Mouse (Mus musculus) hindbrain, postnatal 0 days (tissue): ENCODE measurements at regions not wholly inside any gene's neighbourhood (a gene's known extent, or its start where the extent isn't known, plus 50 kb on each side); places are given as distances from the start of the nearest gene placed in this dataset.

Experiments
- ATAC-seq: fragments of 200-750 bp; cut with Nextera tagmentation; 2 replicates; pipeline ENCODE4 v1.8.0; 2017; ENCODE audit warnings: mild to moderate bottlenecking, moderate TSS enrichment, moderate library complexity
- DNase-seq: peaks from one replicate; pipeline ENCODE4 v3.0.0-alpha.2; 2015; ENCODE audit warnings: low spot score
- H3K27ac ChIP-seq: fragments of 300-500 bp; sonication (generic); 2 replicates; pipeline ENCODE4 v1.5.1; 2014; ENCODE audit warnings: mild to moderate bottlenecking
- H3K27me3 ChIP-seq: fragments of 300-500 bp; sonication (generic); 2 replicates; pipeline ENCODE4 v1.6.1; 2014; ENCODE audit warnings: low read length, mixed read lengths; ENCODE audit not compliant: insufficient read depth
- H3K36me3 ChIP-seq: fragments of 300-500 bp; sonication (generic); 2 replicates; pipeline ENCODE4 v1.6.1; 2014; ENCODE audit warnings: low read length, mixed read lengths; ENCODE audit not compliant: insufficient read depth
- H3K4me1 ChIP-seq: fragments of 300-500 bp; sonication (generic); 2 replicates; pipeline ENCODE4 v1.6.1; 2014; ENCODE audit warnings: antibody characterized with exemption, low read length, mixed read lengths; ENCODE audit not compliant: insufficient read depth
- H3K4me2 ChIP-seq: fragments of 300-500 bp; sonication (generic); 2 replicates; pipeline ENCODE4 v1.6.1; 2014; ENCODE audit warnings: low read depth, mild to moderate bottlenecking, low read length, moderate library complexity, mixed read lengths
- H3K4me3 ChIP-seq: fragments of 300-500 bp; sonication (generic); 2 replicates; pipeline ENCODE4 v1.5.1; 2014; ENCODE audit warnings: low read length
- H3K9ac ChIP-seq: fragments of 300-500 bp; sonication (generic); replicated peaks from 2 replicates; pipeline ENCODE4 v1.6.1; 2014; ENCODE audit warnings: mild to moderate bottlenecking, low read length, moderate library complexity, mixed read lengths
- H3K9me3 ChIP-seq: fragments of 300-500 bp; sonication (generic); 2 replicates; pipeline ENCODE4 v1.6.1; 2016; ENCODE audit warnings: low read length, mixed read lengths
- CTCF ChIP-seq: IDR thresholded peaks from 2 replicates; pipeline ENCODE4 v1.5.1; 2016; ENCODE audit warnings: antibody characterized with exemption, control low read depth, low read depth
- WGBS: fragments of 180-500 bp; shearing (Covaris S2); extraction: QIAGEN DNeasy Blood & Tissue Kit; methylation state at CpG from one replicate; pipeline ENCODE4 v1.1.7; 2014; 5-methylcytosine and 5-hydroxymethylcytosine counted together

GRCm38 (mm10) chr3:21850977-21851376 lies 225.5 kb upstream of the Tbl1xr1 start:
- 95% methylated on average over 2 of the region's 2 CpGs for WGBS
- H3K9me3 ChIP-seq: no peaks in the 10 kb centered on the region
- H3K36me3 ChIP-seq: no peaks in the 10 kb centered on the region
- no peaks in the 10 kb centered on the region for H3K4me1 ChIP-seq
- DNase-seq: no peak
- no peak overlapping the region for H3K4me3 ChIP-seq
- TF ChIP-seq CTCF: no peak
- no peak overlapping the region for H3K4me2 ChIP-seq
- no peak overlapping the region for H3K27ac ChIP-seq
- no peak for ATAC-seq
- H3K9ac ChIP-seq: no peak overlapping the region
- no peaks in the 10 kb centered on the region for H3K27me3 ChIP-seq

DNA sequence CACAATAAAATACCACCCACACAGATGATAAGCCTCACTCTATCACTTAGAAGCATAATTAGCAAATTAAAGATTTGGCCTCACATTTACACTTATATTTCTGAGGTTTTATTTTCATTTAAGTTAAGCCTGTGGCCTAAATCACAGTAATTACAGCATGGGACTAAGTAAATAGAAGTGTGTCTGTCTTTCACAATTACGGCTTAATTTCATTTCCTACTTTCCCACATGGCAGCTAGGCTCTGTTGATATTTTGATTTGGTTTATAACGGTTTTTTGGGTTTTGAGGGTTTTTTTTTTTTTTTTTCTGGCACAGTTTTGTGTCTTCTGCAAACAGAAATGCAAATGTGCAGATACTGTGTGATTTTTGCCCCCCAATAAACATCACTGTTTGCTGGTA lies 222.1 kb upstream of the Tbl1xr1 start:
- no peak for TF ChIP-seq CTCF
- no peak for ATAC-seq
- WGBS: 75% methylated on average over 2 of the region's 2 CpGs

DNA sequence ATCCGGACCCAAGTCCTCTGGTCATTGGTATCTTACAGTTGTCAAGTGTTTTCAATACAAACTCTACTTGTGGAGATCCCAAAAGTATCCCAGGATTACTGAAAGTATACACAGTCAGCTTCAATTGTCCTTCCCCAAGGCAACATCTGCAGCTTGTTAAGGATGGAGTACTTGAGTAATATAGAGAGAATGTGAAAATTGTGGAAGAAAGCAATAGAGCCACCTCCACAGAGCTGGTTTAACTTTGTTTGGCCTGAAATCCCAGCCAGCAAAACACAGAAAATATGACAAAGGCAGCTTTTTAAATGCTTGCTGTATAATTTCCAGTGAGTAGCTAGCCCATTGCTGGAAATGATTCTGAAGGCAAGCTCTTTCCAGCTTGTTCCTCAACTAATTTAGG lies 217.0 kb upstream of the Tbl1xr1 start:
- H3K4me2 ChIP-seq: no peak overlapping the region
- no peaks in the 10 kb centered on the region for H3K36me3 ChIP-seq
- H3K9ac ChIP-seq: no peak overlapping the region
- no peaks in the 10 kb centered on the region for H3K27me3 ChIP-seq
- DNase-seq (no peak), ATAC-seq (no peak)
- H3K4me1 ChIP-seq: no peaks in the 10 kb centered on the region
- no peak for TF ChIP-seq CTCF
- H3K4me3 ChIP-seq: no peak overlapping the region
- H3K9me3 ChIP-seq: peaks cover 4% of the 10 kb centered on the region; the same call in 1 of the 2 replicates
- 97% methylated on average over 1 of the region's 1 CpGs for WGBS
- H3K27ac ChIP-seq: no peak overlapping the region

More for the DNA sequence above, 222.1 kb upstream of the Tbl1xr1 start:
- Histone ChIP-seq H3K36me3 (no peaks in the 10 kb centered on the region), H3K4me3 (no peak overlapping the region), H3K4me2 (no peak overlapping the region), H3K27ac (no peak overlapping the region), H3K9ac (no peak overlapping the region), H3K27me3 (no peaks in the 10 kb centered on the region), H3K4me1 (no peaks in the 10 kb centered on the region), H3K9me3 (no peaks in the 10 kb centered on the region)
- DNase-seq: no peak

- DNase-seq (no peak), ATAC-seq (no peak)
- H3K9me3 ChIP-seq: peaks cover 4% of the 10 kb centered on the region; the same call in 1 of the 2 replicates
- WGBS: 62% methylated on average over 4 of the region's 4 CpGs
- no peak overlapping the region for H3K4me3 ChIP-seq
- H3K36me3 ChIP-seq: no peaks in the 10 kb centered on the region
- H3K27me3 ChIP-seq: no peaks in the 10 kb centered on the region
- H3K4me1 ChIP-seq: no peaks in the 10 kb centered on the region
- no peak overlapping the region for H3K4me2 ChIP-seq
- H3K9ac ChIP-seq: no peak overlapping the region
- H3K27ac ChIP-seq: no peak overlapping the region
- TF ChIP-seq CTCF: no peak
Observed at GRCm38 (mm10) chr3:21860915-21861635, 215.4 kb upstream of the Tbl1xr1 start.

DNA sequence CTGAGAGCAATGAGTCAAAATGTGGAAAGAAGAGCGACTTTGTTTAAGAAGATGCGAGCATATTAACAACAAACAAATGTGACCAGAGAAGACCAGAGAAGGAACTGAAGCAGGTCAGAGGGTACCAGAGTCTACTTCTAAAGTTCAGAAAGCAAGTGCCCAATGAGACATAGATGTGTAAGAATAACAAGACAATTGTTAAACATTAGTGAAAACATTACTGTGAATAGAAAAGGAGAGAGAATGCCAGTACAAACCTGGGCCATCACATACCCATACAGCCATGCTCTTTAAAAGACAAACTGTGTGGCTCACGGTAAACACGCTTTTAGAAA lies 214.8 kb upstream of the Tbl1xr1 start:
- Histone ChIP-seq H3K4me3 (no peak overlapping the region), H3K27me3 (no peaks in the 10 kb centered on the region), H3K9me3 (peaks cover 4% of the 10 kb centered on the region; the same call in 1 of the 2 replicates), H3K27ac (no peak overlapping the region), H3K36me3 (no peaks in the 10 kb centered on the region), H3K4me2 (no peak overlapping the region), H3K9ac (no peak overlapping the region), H3K4me1 (no peaks in the 10 kb centered on the region)
- no peak for DNase-seq
- 90% methylated on average over 4 of the region's 4 CpGs for WGBS
- ATAC-seq: no peak
- TF ChIP-seq CTCF: no peak

DNA sequence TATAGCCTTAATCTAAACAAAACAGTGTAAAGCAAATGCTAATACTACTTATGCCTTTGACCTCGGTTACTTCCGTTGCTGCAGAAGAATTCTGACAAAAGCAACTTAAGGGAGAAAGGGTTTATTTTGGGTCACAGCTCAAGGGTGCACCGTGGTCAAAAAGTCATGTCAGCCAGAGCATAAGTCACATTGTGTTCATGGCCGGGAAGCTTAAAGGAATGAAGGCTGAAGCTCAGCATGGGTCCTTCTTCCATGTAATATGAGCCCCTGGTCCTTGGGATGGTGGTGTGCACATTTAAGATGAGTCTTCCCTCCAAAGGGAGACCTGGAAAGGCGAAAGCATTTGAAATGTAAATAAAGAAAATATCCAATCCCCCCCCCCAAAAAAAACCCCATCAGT lies 212.1 kb upstream of the Tbl1xr1 start:
- Histone ChIP-seq H3K9me3 (peaks cover 4% of the 10 kb centered on the region; the same call in 1 of the 2 replicates), H3K4me2 (no peak overlapping the region), H3K4me3 (no peak overlapping the region), H3K27ac (no peak overlapping the region), H3K4me1 (no peaks in the 10 kb centered on the region), H3K36me3 (no peaks in the 10 kb centered on the region), H3K9ac (no peak overlapping the region), H3K27me3 (no peaks in the 10 kb centered on the region)
- no peak for DNase-seq
- no peak for TF ChIP-seq CTCF
- no peak for ATAC-seq
- 47% methylated on average over 5 of the region's 5 CpGs for WGBS

DNA sequence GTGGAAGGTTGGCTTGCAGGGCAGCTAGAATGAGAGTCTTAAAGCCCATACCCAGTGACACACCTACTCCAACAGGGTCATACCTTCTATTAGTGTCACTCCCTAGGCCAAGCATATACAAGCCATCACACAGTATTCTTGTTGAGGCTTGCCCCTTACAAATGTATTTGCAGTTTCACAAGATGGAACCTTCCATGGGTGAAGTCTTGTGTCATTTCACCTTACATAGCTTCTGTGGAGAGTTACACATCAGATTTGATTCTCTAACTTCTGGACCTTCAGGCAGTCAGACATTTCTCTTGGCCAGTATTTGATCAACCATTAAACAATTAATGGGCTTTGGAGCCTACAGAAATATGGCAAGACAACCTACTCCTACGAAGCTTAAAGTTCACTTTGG lies 210.6 kb upstream of the Tbl1xr1 start:
- Histone ChIP-seq H3K9me3 (peaks cover 4% of the 10 kb centered on the region; the same call in 1 of the 2 replicates), H3K9ac (no peak overlapping the region), H3K36me3 (no peaks in the 10 kb centered on the region), H3K4me2 (no peak overlapping the region), H3K27ac (no peak overlapping the region), H3K27me3 (no peaks in the 10 kb centered on the region), H3K4me1 (no peaks in the 10 kb centered on the region), H3K4me3 (no peak overlapping the region)
- no peak for ATAC-seq
- no peak for DNase-seq
- no peak for TF ChIP-seq CTCF
- WGBS: 94% methylated on average over 1 of the region's 1 CpGs
